Mouse (Mus musculus): Measurements from ENCODE around the gene Znfx1. TPM values are rescaled to one million over a fixed set of nuclear protein-coding genes. Genes with fewer than 3 reads are reported as not detected.
"Not testable (repeated sequence)": the region's sequence is repeated elsewhere in the genome, so short reads cannot be mapped to it uniquely, and the experiment has no call there.

Gene Znfx1
- polyA plus RNA-seq, 1 experiment from 2014 or later = 6.3 TPM

DNA sequence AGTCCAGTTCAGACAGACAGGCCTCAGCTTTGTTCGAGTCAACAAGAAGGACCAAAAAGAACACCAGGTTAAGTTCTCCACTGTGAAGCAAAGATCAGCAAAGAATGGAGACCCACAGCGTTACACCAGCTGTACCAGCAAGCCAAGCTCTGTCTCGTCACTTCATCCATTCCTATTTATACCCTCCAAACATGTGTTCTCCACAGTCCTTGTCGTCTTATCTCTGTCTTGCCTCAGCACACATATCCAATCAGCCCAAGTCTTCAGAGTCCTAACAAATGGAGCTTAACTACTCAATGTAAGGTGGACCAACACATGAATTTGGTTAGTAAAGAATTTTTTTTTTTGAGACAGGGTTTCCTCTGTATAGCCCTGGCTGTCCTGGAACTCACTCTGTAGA, 53.3 kb downstream of the Znfx1 start:
- Histone ChIP-seq H3K36me3 (replicated peaks; ENCODE audit: insufficient read depth, low read length) (no peaks in the 10 kb centered on the region), H3K4me1 (ENCODE audit: insufficient read depth) (peaks cover 8% of the 10 kb centered on the region), H3K27ac (ENCODE audit: low read depth) (no peak overlapping the region), H3K4me2 (ENCODE audit: low read depth, low read length) (no peak overlapping the region), H3K27me3 (ENCODE audit: insufficient read depth, low read length) (no peaks in the 10 kb centered on the region), H3K4me3 (ENCODE audit: low read depth, low read length) (no peak overlapping the region), H3K9ac (replicated peaks) (no peak overlapping the region), H3K9me3 (ENCODE audit: low read length) (no peaks in the 10 kb centered on the region)
- no peak for TF ChIP-seq CTCF (IDR thresholded peaks at IDR 0.05; ENCODE audit: low read depth)
- TF ChIP-seq EP300 (IDR thresholded peaks at IDR 0.05; ENCODE audit: low read depth) = no peak
- DNase-seq (no peak), ATAC-seq (no peak)
- WGBS (ENCODE audit: insufficient replicate concordance) = 53% methylated on average over 4 of the region's 4 CpGs

DNA sequence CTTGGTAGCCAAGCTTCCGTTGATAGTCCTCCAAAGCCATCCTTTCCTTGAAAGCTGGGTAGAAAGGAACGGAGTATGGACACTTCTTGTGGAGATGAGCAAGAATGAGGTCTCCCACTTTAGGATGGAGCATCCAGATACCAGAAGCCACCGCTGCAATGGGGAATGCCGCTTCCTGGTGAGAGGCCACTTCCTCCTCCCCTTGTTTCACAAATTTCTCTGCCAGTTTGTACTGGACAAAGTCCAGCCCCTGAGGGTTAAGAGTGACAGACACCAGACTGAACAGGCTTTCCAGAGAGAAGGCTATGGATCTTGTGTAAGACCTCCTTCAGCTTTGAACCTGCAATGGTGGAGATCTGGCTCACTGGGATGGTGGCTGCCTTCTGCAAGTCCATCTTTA, 55.2 kb downstream of the Znfx1 start:
- H3K4me1 ChIP-seq (ENCODE audit: insufficient read depth); H3K27me3 ChIP-seq (ENCODE audit: insufficient read depth, low read length); H3K9me3 ChIP-seq (ENCODE audit: low read length); H3K36me3 ChIP-seq (replicated peaks; ENCODE audit: insufficient read depth, low read length); H3K27ac ChIP-seq (ENCODE audit: low read depth); H3K4me3 ChIP-seq (ENCODE audit: low read depth, low read length); DNase-seq; H3K9ac ChIP-seq (replicated peaks): not testable (repeated sequence)
- ATAC-seq = peak; percentile 46
- 46% methylated on average over 4 of the region's 4 CpGs for WGBS (ENCODE audit: insufficient replicate concordance)
- H3K4me2 ChIP-seq (ENCODE audit: low read depth, low read length) = peak overlapping the region; percentile 20; the same call in 1 of the 2 replicates

DNA sequence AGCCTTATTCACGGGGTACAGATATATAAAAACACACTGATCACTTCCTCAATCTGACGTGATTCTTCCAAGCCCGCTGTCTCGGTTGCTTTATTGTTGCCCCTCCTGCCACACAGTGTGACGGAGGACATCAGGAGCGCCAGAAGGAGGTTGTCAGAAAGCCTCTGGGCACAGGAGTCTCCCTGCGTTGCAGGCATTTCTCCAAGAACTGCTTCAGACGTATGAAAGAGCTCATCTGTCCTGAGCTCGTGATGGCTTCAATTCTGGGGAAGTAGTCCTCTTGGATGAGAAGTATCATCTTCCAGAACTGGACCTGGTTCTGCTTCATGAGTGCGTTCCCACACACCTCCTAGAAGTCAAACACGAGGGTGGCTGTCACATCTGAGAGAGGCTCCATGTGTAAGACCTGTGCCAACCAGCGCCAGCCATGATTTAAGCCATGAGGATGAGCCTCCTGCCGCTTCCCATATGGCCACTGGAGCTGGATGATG, 55.8 kb downstream of the Znfx1 start:
- ATAC-seq = 0 out of 2 replicates have a peak, but pooled peaks have one; percentile 9
- Histone ChIP-seq H3K4me1 (ENCODE audit: insufficient read depth) (peaks cover 7% of the 10 kb centered on the region), H3K36me3 (replicated peaks; ENCODE audit: insufficient read depth, low read length) (no peaks in the 10 kb centered on the region), H3K27ac (ENCODE audit: low read depth) (peak overlapping the region; percentile 29; the same call in 1 of the 2 replicates), H3K9ac (replicated peaks) (no peak overlapping the region), H3K4me2 (ENCODE audit: low read depth, low read length) (peak overlapping the region; percentile 20; the same call in 1 of the 2 replicates), H3K27me3 (ENCODE audit: insufficient read depth, low read length) (no peaks in the 10 kb centered on the region), H3K9me3 (ENCODE audit: low read length) (no peaks in the 10 kb centered on the region), H3K4me3 (ENCODE audit: low read depth, low read length) (no peak overlapping the region)
- no peak for DNase-seq
- TF ChIP-seq CTCF (IDR thresholded peaks at IDR 0.05; ENCODE audit: low read depth) = no peak
- no peak for TF ChIP-seq EP300 (IDR thresholded peaks at IDR 0.05; ENCODE audit: low read depth)
- WGBS (ENCODE audit: insufficient replicate concordance) = 71% methylated on average over 13 of the region's 13 CpGs

- Histone ChIP-seq H3K27me3 (ENCODE audit: insufficient read depth, low read length) (no peaks in the 10 kb centered on the region), H3K36me3 (replicated peaks; ENCODE audit: insufficient read depth, low read length) (no peaks in the 10 kb centered on the region), H3K4me2 (ENCODE audit: low read depth, low read length) (0 out of 2 replicates have a peak overlapping the region, but pooled peaks have one; percentile 9), H3K27ac (ENCODE audit: low read depth) (peak overlapping the region; percentile 29), H3K4me3 (ENCODE audit: low read depth, low read length) (no peak overlapping the region), H3K9ac (replicated peaks) (no peak overlapping the region), H3K4me1 (ENCODE audit: insufficient read depth) (peaks cover 7% of the 10 kb centered on the region), H3K9me3 (ENCODE audit: low read length) (no peaks in the 10 kb centered on the region)
- no peak for DNase-seq
- 76% methylated on average over 2 of the region's 2 CpGs for WGBS (ENCODE audit: insufficient replicate concordance)
- no peak for TF ChIP-seq CTCF (IDR thresholded peaks at IDR 0.05; ENCODE audit: low read depth)
- TF ChIP-seq EP300 (IDR thresholded peaks at IDR 0.05; ENCODE audit: low read depth) = no peak
- peak; percentile 66 for ATAC-seq
Measured at GRCm38 (mm10) chr2:167006355-167006754, 56.5 kb downstream of the Znfx1 start.

- H3K36me3 ChIP-seq (replicated peaks; ENCODE audit: insufficient read depth, low read length) = no peaks in the 10 kb centered on the region
- H3K4me1 ChIP-seq (ENCODE audit: insufficient read depth) = peaks cover 7% of the 10 kb centered on the region
- H3K9ac ChIP-seq (replicated peaks) = no peak overlapping the region
- peak; percentile 66 for ATAC-seq
- H3K27me3 ChIP-seq (ENCODE audit: insufficient read depth, low read length) = no peaks in the 10 kb centered on the region
- H3K27ac ChIP-seq (ENCODE audit: low read depth) = no peak overlapping the region
- TF ChIP-seq CTCF (IDR thresholded peaks at IDR 0.05; ENCODE audit: low read depth) = peak; percentile 89
- TF ChIP-seq EP300 (IDR thresholded peaks at IDR 0.05; ENCODE audit: low read depth) = no peak
- 44% methylated on average over 8 of the region's 8 CpGs for WGBS (ENCODE audit: insufficient replicate concordance)
- H3K4me3 ChIP-seq (ENCODE audit: low read depth, low read length) = no peak overlapping the region
- H3K9me3 ChIP-seq (ENCODE audit: low read length) = no peaks in the 10 kb centered on the region
- DNase-seq = peak; percentile 65
- H3K4me2 ChIP-seq (ENCODE audit: low read depth, low read length) = no peak overlapping the region
Measured at GRCm38 (mm10) chr2:167004099-167004854, 58.5 kb downstream of the Znfx1 start.

DNA sequence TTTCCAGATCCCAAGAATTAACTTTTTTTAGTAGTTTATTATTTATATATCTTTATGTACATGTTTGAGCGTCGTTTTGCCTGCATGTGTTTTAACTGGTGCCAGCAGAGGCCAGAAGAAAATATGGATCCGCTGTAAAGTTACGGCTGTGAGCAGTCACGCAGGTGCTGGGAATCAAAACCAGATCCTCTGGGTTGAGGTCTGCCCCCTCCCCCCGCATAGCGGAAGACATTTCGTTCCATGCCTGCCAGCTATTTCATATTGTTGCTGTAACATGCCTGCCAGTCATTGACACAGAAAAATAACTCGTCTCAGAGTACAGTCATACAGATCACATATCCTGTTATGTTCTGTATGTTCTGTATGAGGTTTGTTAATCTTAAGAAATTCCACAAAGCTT, 61.3 kb downstream of the Znfx1 start:
- DNase-seq (no peak), ATAC-seq (no peak)
- no peak overlapping the region for H3K27ac ChIP-seq (ENCODE audit: low read depth)
- 75% methylated on average over 9 of the region's 9 CpGs for WGBS (ENCODE audit: insufficient replicate concordance)
- H3K27me3 ChIP-seq (ENCODE audit: insufficient read depth, low read length) = no peaks in the 10 kb centered on the region
- H3K9ac ChIP-seq (replicated peaks) = no peak overlapping the region
- TF ChIP-seq CTCF (IDR thresholded peaks at IDR 0.05; ENCODE audit: low read depth) = no peak
- TF ChIP-seq EP300 (IDR thresholded peaks at IDR 0.05; ENCODE audit: low read depth) = no peak
- no peak overlapping the region for H3K4me2 ChIP-seq (ENCODE audit: low read depth, low read length)
- no peak overlapping the region for H3K4me3 ChIP-seq (ENCODE audit: low read depth, low read length)
- H3K9me3 ChIP-seq (ENCODE audit: low read length) = no peaks in the 10 kb centered on the region
- no peaks in the 10 kb centered on the region for H3K36me3 ChIP-seq (replicated peaks; ENCODE audit: insufficient read depth, low read length)
- H3K4me1 ChIP-seq (ENCODE audit: insufficient read depth) = peaks cover 2% of the 10 kb centered on the region
